9 mouse cellular contexts compared by ENCODE assay signal in the genomic region with DNA sequence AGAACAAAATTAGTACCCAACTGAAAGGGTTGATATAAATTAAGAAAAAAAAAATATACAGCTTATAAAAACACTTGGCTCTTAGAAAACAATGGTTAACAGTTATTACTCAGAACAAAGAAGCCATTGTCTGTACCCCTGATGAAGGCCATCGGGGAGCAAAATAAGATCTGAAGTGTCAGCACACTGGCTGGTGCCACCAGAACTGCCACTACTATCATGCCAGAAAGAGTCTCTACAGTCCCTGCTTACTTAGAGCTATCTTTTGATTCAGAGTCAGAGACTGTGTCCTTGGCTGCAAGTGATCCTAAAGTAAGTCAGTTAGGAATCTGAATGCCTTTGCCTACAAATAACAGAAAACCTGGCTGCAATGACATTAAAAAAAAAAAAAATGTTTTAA. TPM values are rescaled to one million over a fixed set of nuclear protein-coding genes. Genes with fewer than 3 reads are reported as not detected.
A peak's percentile ranks its signal among the peaks of the same experiment; 100 is the strongest.
DNase-seq lines count a peak whose midpoint lies in the region; ATAC-seq lines count a peak whose summit lies in the region.
"Had no signal": no experiment of that assay in that cellular context is flagged by ENCODE, and none has a peak within 500 bp of the region (broad histone marks: within the 10 kb centered on the region; RNA-seq: fewer than 3 reads in every experiment).

No protein-coding gene starts in this region.

- intact Hi-C loops in heart, postnatal 25 days (cut with DNase I), result no loop called here

- peak overlapping the region; percentile 76 for H3K27ac ChIP-seq in heart, embryonic 13.5 days (replicated peaks)
- H3K27ac ChIP-seq in midbrain, embryonic 10.5 days (replicated peaks), result peak overlapping the region; percentile 76; the same call in 1 of the 2 replicates
- no peak overlapping the region for H3K27ac ChIP-seq in midbrain, embryonic 13.5 days
- peak overlapping the region; percentile 77; the same call in 1 of the 2 replicates for H3K27ac ChIP-seq in hindbrain, embryonic 13.5 days
- peak overlapping the region; percentile 78; the same call in 1 of the 2 replicates for H3K27ac ChIP-seq in neural tube, embryonic 14.5 days (ENCODE audit: low read depth, low read length)
- H3K27ac ChIP-seq: limb, embryonic 12.5 days had no signal

- DNase-seq in heart, postnatal 25 days (ENCODE audit: low spot score), result no peak
- DNase-seq in midbrain, embryonic 10.5 days (ENCODE audit: low spot score), result no peak
- no peak for DNase-seq in thymus, postnatal 25 days
- no peak for DNase-seq in natural killer cell, adult 2 months (ENCODE audit: low spot score in 2 of 2)

- 31% methylated on average over 1 of the region's 1 CpGs for WGBS in heart, embryonic 13.5 days
- 47% methylated on average over 1 of the region's 1 CpGs for WGBS in midbrain, embryonic 10.5 days
- WGBS in midbrain, embryonic 13.5 days, result 37% methylated on average over 1 of the region's 1 CpGs
- 24% methylated on average over 1 of the region's 1 CpGs for WGBS in hindbrain, embryonic 13.5 days
- 19% methylated on average over 1 of the region's 1 CpGs for WGBS in neural tube, embryonic 14.5 days

- H3K4me2 ChIP-seq in heart, embryonic 13.5 days, result no peak overlapping the region
- no peak overlapping the region for H3K4me2 ChIP-seq in midbrain, embryonic 13.5 days (replicated peaks)
- H3K4me2 ChIP-seq in hindbrain, embryonic 13.5 days, result no peak overlapping the region
- H3K4me2 ChIP-seq in neural tube, embryonic 14.5 days (ENCODE audit: low read depth, low read length), result no peak overlapping the region
- H3K4me2 ChIP-seq: limb, embryonic 12.5 days had no signal

- H3K9ac ChIP-seq in heart, embryonic 13.5 days, result no peak overlapping the region
- H3K9ac ChIP-seq in midbrain, embryonic 13.5 days (replicated peaks), result no peak overlapping the region
- H3K9ac ChIP-seq in hindbrain, embryonic 13.5 days, result no peak overlapping the region
- H3K9ac ChIP-seq in neural tube, embryonic 14.5 days (replicated peaks; ENCODE audit: low read depth, low read length), result no peak overlapping the region
- H3K9ac ChIP-seq: limb, embryonic 12.5 days had no signal

- H3K27me3 ChIP-seq in heart, embryonic 13.5 days (replicated peaks), result no peaks in the 10 kb centered on the region
- no peaks in the 10 kb centered on the region for H3K27me3 ChIP-seq in midbrain, embryonic 10.5 days (ENCODE audit: low read depth, poor library complexity, severe bottlenecking)
- no peaks in the 10 kb centered on the region for H3K27me3 ChIP-seq in midbrain, embryonic 13.5 days
- no peaks in the 10 kb centered on the region for H3K27me3 ChIP-seq in hindbrain, embryonic 13.5 days
- H3K27me3 ChIP-seq in neural tube, embryonic 14.5 days (ENCODE audit: control insufficient read depth, insufficient read depth, low read length), result no peaks in the 10 kb centered on the region; the same call in 1 of the 2 replicates

- ATAC-seq in heart, embryonic 13.5 days (ENCODE audit: extremely low read depth, insufficient number of reproducible peaks, low FRiP score, low TSS enrichment), result no peak
- no peak for ATAC-seq in midbrain, embryonic 13.5 days
- ATAC-seq in hindbrain, embryonic 13.5 days (ENCODE audit: low FRiP score), result no peak
- no peak for ATAC-seq in neural tube, embryonic 14.5 days (ENCODE audit: low read depth)

- H3K4me1 ChIP-seq in heart, embryonic 13.5 days, result peaks cover 27% of the 10 kb centered on the region
- H3K4me1 ChIP-seq in midbrain, embryonic 10.5 days, result peaks cover 21% of the 10 kb centered on the region
- peaks cover 13% of the 10 kb centered on the region for H3K4me1 ChIP-seq in midbrain, embryonic 13.5 days (replicated peaks)
- peaks cover 11% of the 10 kb centered on the region; the same call in 1 of the 2 replicates for H3K4me1 ChIP-seq in hindbrain, embryonic 13.5 days (replicated peaks)
- H3K4me1 ChIP-seq in neural tube, embryonic 14.5 days (ENCODE audit: control insufficient read depth, insufficient read depth, low read length), result no peaks in the 10 kb centered on the region; the same call in 1 of the 2 replicates

- no peak overlapping the region for H3K4me3 ChIP-seq in heart, embryonic 13.5 days
- no peak overlapping the region for H3K4me3 ChIP-seq in midbrain, embryonic 10.5 days
- no peak overlapping the region for H3K4me3 ChIP-seq in midbrain, embryonic 13.5 days (replicated peaks)
- H3K4me3 ChIP-seq in hindbrain, embryonic 13.5 days, result no peak overlapping the region
- H3K4me3 ChIP-seq in neural tube, embryonic 14.5 days (ENCODE audit: low read depth, low read length), result no peak overlapping the region
- H3K4me3 ChIP-seq: limb, embryonic 12.5 days had no signal

- no peaks in the 10 kb centered on the region for H3K9me3 ChIP-seq in heart, embryonic 13.5 days
- H3K9me3 ChIP-seq in midbrain, embryonic 10.5 days (replicated peaks), result peaks cover 2% of the 10 kb centered on the region; the same call in 1 of the 2 replicates
- H3K9me3 ChIP-seq in midbrain, embryonic 13.5 days, result no peaks in the 10 kb centered on the region
- H3K9me3 ChIP-seq in hindbrain, embryonic 13.5 days, result no peaks in the 10 kb centered on the region; the same call in 1 of the 2 replicates
- no peaks in the 10 kb centered on the region for H3K9me3 ChIP-seq in neural tube, embryonic 14.5 days (ENCODE audit: control insufficient read depth, low read length)
- H3K9me3 ChIP-seq: limb, embryonic 12.5 days had no signal

- H3K36me3 ChIP-seq in heart, embryonic 13.5 days, result no peaks in the 10 kb centered on the region
- H3K36me3 ChIP-seq in midbrain, embryonic 10.5 days, result no peaks in the 10 kb centered on the region
- no peaks in the 10 kb centered on the region for H3K36me3 ChIP-seq in midbrain, embryonic 13.5 days
- no peaks in the 10 kb centered on the region for H3K36me3 ChIP-seq in hindbrain, embryonic 13.5 days
- H3K36me3 ChIP-seq in neural tube, embryonic 14.5 days (ENCODE audit: control insufficient read depth, insufficient read depth, low read length), result no peaks in the 10 kb centered on the region
- H3K36me3 ChIP-seq: limb, embryonic 12.5 days had no signal

RNA-seq across cellular contexts. Expression of gene Cap1, which starts 5.7 kb away (rescaled TPM):
- 49.7 and 50.8 TPM in 2 replicates for polyA plus RNA-seq in heart, embryonic 13.5 days (2015; fragmentation: Nextera tagmentation; extraction: Ambion mirVana)
- 10 to 100 TPM; 52.6 to 54.5 TPM for total RNA-seq in heart, postnatal 25 days (2021)
- polyA plus RNA-seq in midbrain, embryonic 10.5 days (2016; fragmentation: Nextera tagmentation; extraction: Ambion mirVana), result 69.4 and 79.4 TPM in 2 replicates
- polyA plus RNA-seq in midbrain, embryonic 13.5 days (2015; fragmentation: Nextera tagmentation; extraction: Ambion mirVana), result 73.8 and 77.2 TPM in 2 replicates
- 76.0 and 82.5 TPM in 2 replicates for polyA plus RNA-seq in hindbrain, embryonic 13.5 days (2015; fragmentation: Nextera tagmentation; extraction: Ambion mirVana)
- polyA plus RNA-seq in neural tube, embryonic 14.5 days (2014; fragmentation: Nextera tagmentation; extraction: Ambion mirVana), result 66.5 and 69.7 TPM in 2 replicates

RNA-seq across cellular contexts. Expression of gene Ppt1, which starts 55.6 kb away (rescaled TPM):
- 61.2 and 65.4 TPM in 2 replicates for polyA plus RNA-seq in heart, embryonic 13.5 days (2015; fragmentation: Nextera tagmentation; extraction: Ambion mirVana)
- total RNA-seq in heart, postnatal 25 days (2021), result 10 to 100 TPM; 35.1 to 38.7 TPM
- 64.7 and 69.3 TPM in 2 replicates for polyA plus RNA-seq in midbrain, embryonic 10.5 days (2016; fragmentation: Nextera tagmentation; extraction: Ambion mirVana)
- 80.4 and 81.8 TPM in 2 replicates for polyA plus RNA-seq in midbrain, embryonic 13.5 days (2015; fragmentation: Nextera tagmentation; extraction: Ambion mirVana)
- polyA plus RNA-seq in hindbrain, embryonic 13.5 days (2015; fragmentation: Nextera tagmentation; extraction: Ambion mirVana), result 85.7 and 88.3 TPM in 2 replicates
- 92.9 and 102 TPM in 2 replicates for polyA plus RNA-seq in neural tube, embryonic 14.5 days (2014; fragmentation: Nextera tagmentation; extraction: Ambion mirVana)
